Mouse (Mus musculus): ENCODE results near the gene Sp2. TPM values are rescaled to one million over a fixed set of nuclear protein-coding genes. Genes with fewer than 3 reads are reported as not detected.

Sp2 gene
- total and polyA plus RNA-seq, 2 experiments from 2014 or later = 6.8 to 8.9 TPM

- DNase-seq (ENCODE audit: low spot score) = no peak
- Histone ChIP-seq H3K4me3 (ENCODE audit: low read depth, low read length) (no peak overlapping the region), H3K4me2 (ENCODE audit: low read depth, low read length) (no peak overlapping the region), H3K27me3 (ENCODE audit: control insufficient read depth, insufficient read depth, low read length) (peaks cover 59% of the 10 kb centered on the region), H3K27ac (ENCODE audit: low read depth) (no peak overlapping the region), H3K4me1 (ENCODE audit: control insufficient read depth, insufficient read depth) (no peaks in the 10 kb centered on the region; the same call in 1 of the 2 replicates), H3K9ac (replicated peaks; ENCODE audit: low read depth, low read length) (no peak overlapping the region), H3K36me3 (replicated peaks; ENCODE audit: control insufficient read depth, insufficient read depth, low read length) (no peaks in the 10 kb centered on the region), H3K9me3 (replicated peaks; ENCODE audit: control insufficient read depth, low read length) (no peaks in the 10 kb centered on the region)
- no peak for ATAC-seq (ENCODE audit: insufficient read depth, low read depth)
- WGBS = 34% methylated on average over 8 of the region's 8 CpGs
- no peak for TF ChIP-seq CTCF (IDR thresholded peaks at IDR 0.05; ENCODE audit: low read depth)
- no peak for TF ChIP-seq EP300 (IDR thresholded peaks at IDR 0.05; ENCODE audit: low read depth)
These were observed 10.1 kb upstream of the Sp2 start for GRCm38 (mm10) chr11:96992722-96993311.

GRCm38 (mm10) chr11:96991501-96991900, 8.7 kb upstream of the Sp2 start:
- ATAC-seq (ENCODE audit: insufficient read depth, low read depth) = no peak
- Histone ChIP-seq H3K9ac (replicated peaks; ENCODE audit: low read depth, low read length) (no peak overlapping the region), H3K27ac (ENCODE audit: low read depth) (no peak overlapping the region), H3K9me3 (replicated peaks; ENCODE audit: control insufficient read depth, low read length) (no peaks in the 10 kb centered on the region), H3K36me3 (replicated peaks; ENCODE audit: control insufficient read depth, insufficient read depth, low read length) (no peaks in the 10 kb centered on the region), H3K27me3 (ENCODE audit: control insufficient read depth, insufficient read depth, low read length) (peaks cover 58% of the 10 kb centered on the region), H3K4me3 (ENCODE audit: low read depth, low read length) (no peak overlapping the region), H3K4me1 (ENCODE audit: control insufficient read depth, insufficient read depth) (no peaks in the 10 kb centered on the region; the same call in 1 of the 2 replicates), H3K4me2 (ENCODE audit: low read depth, low read length) (no peak overlapping the region)
- TF ChIP-seq EP300 (IDR thresholded peaks at IDR 0.05; ENCODE audit: low read depth) (no peak), CTCF (IDR thresholded peaks at IDR 0.05; ENCODE audit: low read depth) (no peak)
- WGBS = 67% methylated on average over 5 of the region's 5 CpGs
- no peak for DNase-seq (ENCODE audit: low spot score)

- Histone ChIP-seq H3K4me1 (ENCODE audit: control insufficient read depth, insufficient read depth) (no peaks in the 10 kb centered on the region; the same call in 1 of the 2 replicates), H3K4me2 (ENCODE audit: low read depth, low read length) (peak overlapping the region; percentile 41), H3K36me3 (replicated peaks; ENCODE audit: control insufficient read depth, insufficient read depth, low read length) (no peaks in the 10 kb centered on the region), H3K27ac (ENCODE audit: low read depth) (no peak overlapping the region), H3K4me3 (ENCODE audit: low read depth, low read length) (peak overlapping the region; percentile 11), H3K9ac (replicated peaks; ENCODE audit: low read depth, low read length) (no peak overlapping the region), H3K27me3 (ENCODE audit: control insufficient read depth, insufficient read depth, low read length) (peaks cover 59% of the 10 kb centered on the region), H3K9me3 (replicated peaks; ENCODE audit: control insufficient read depth, low read length) (no peaks in the 10 kb centered on the region)
- TF ChIP-seq CTCF (IDR thresholded peaks at IDR 0.05; ENCODE audit: low read depth) (no peak), EP300 (IDR thresholded peaks at IDR 0.05; ENCODE audit: low read depth) (no peak)
- 4% methylated on average over 31 of the region's 31 CpGs for WGBS
- no peak for ATAC-seq (ENCODE audit: insufficient read depth, low read depth)
- DNase-seq (ENCODE audit: low spot score) = no peak
These were observed 5.3 kb upstream of the Sp2 start for GRCm38 (mm10) chr11:96987873-96988655.

- Histone ChIP-seq H3K9me3 (replicated peaks; ENCODE audit: control insufficient read depth, low read length) (no peaks in the 10 kb centered on the region), H3K9ac (replicated peaks; ENCODE audit: low read depth, low read length) (no peak overlapping the region), H3K27me3 (ENCODE audit: control insufficient read depth, insufficient read depth, low read length) (peaks cover 52% of the 10 kb centered on the region), H3K4me3 (ENCODE audit: low read depth, low read length) (no peak overlapping the region), H3K4me2 (ENCODE audit: low read depth, low read length) (no peak overlapping the region), H3K27ac (ENCODE audit: low read depth) (no peak overlapping the region), H3K4me1 (ENCODE audit: control insufficient read depth, insufficient read depth) (no peaks in the 10 kb centered on the region; the same call in 1 of the 2 replicates), H3K36me3 (replicated peaks; ENCODE audit: control insufficient read depth, insufficient read depth, low read length) (no peaks in the 10 kb centered on the region)
- WGBS = 44% methylated on average over 3 of the region's 3 CpGs
- DNase-seq (ENCODE audit: low spot score) (no peak), ATAC-seq (ENCODE audit: insufficient read depth, low read depth) (no peak)
- no peak for TF ChIP-seq EP300 (IDR thresholded peaks at IDR 0.05; ENCODE audit: low read depth)
- no peak for TF ChIP-seq CTCF (IDR thresholded peaks at IDR 0.05; ENCODE audit: low read depth)
These were observed 3.7 kb upstream of the Sp2 start for GRCm38 (mm10) chr11:96986463-96986862.

GRCm38 (mm10) chr11:96984903-96985302, 2.1 kb upstream of the Sp2 start:
- 17% methylated on average over 4 of the region's 4 CpGs for WGBS
- H3K4me3 ChIP-seq (ENCODE audit: low read depth, low read length) = no peak overlapping the region
- no peak for ATAC-seq (ENCODE audit: insufficient read depth, low read depth)
- H3K27me3 ChIP-seq (ENCODE audit: control insufficient read depth, insufficient read depth, low read length) = peaks cover 50% of the 10 kb centered on the region
- no peaks in the 10 kb centered on the region for H3K9me3 ChIP-seq (replicated peaks; ENCODE audit: control insufficient read depth, low read length)
- H3K4me2 ChIP-seq (ENCODE audit: low read depth, low read length) = no peak overlapping the region
- no peak overlapping the region for H3K9ac ChIP-seq (replicated peaks; ENCODE audit: low read depth, low read length)
- H3K4me1 ChIP-seq (ENCODE audit: control insufficient read depth, insufficient read depth) = no peaks in the 10 kb centered on the region; the same call in 1 of the 2 replicates
- H3K27ac ChIP-seq (ENCODE audit: low read depth) = no peak overlapping the region
- no peaks in the 10 kb centered on the region for H3K36me3 ChIP-seq (replicated peaks; ENCODE audit: control insufficient read depth, insufficient read depth, low read length)
- no peak for DNase-seq (ENCODE audit: low spot score)
- no peak for TF ChIP-seq CTCF (IDR thresholded peaks at IDR 0.05; ENCODE audit: low read depth)
